Mouse (Mus musculus) heart, embryonic 12.5 days (tissue): ENCODE data around the gene Cpa1. TPM values are rescaled to one million over a fixed set of nuclear protein-coding genes. Genes with fewer than 3 reads are reported as not detected.
A peak's percentile ranks its signal among the peaks of the same experiment; 100 is the strongest.

Experiments used
- ATAC-seq: fragments of 200-750 bp; cut with Nextera tagmentation; 2 replicates; pipeline ENCODE4 v1.8.0; 2017; ENCODE audit warnings: moderate TSS enrichment, moderate library complexity; ENCODE audit not compliant: insufficient number of reproducible peaks, low FRiP score
- H3K27ac ChIP-seq: fragments of 300-500 bp; sonication (generic); 2 replicates; pipeline ENCODE4 v1.5.1; 2016; ENCODE audit warnings: mild to moderate bottlenecking, moderate library complexity; ENCODE audit not compliant: poor library complexity, severe bottlenecking
- H3K27me3 ChIP-seq: fragments of 300-500 bp; sonication (generic); replicated peaks from 2 replicates; pipeline ENCODE4 v1.6.1; 2016; ENCODE audit warnings: mild to moderate bottlenecking, moderate library complexity
- H3K36me3 ChIP-seq: fragments of 300-500 bp; sonication (generic); 2 replicates; pipeline ENCODE4 v1.6.1; 2016; ENCODE audit warnings: mild to moderate bottlenecking, moderate library complexity
- H3K4me1 ChIP-seq: fragments of 300-500 bp; sonication (generic); replicated peaks from 2 replicates; pipeline ENCODE4 v1.6.1; 2016; ENCODE audit warnings: mild to moderate bottlenecking
- H3K4me2 ChIP-seq: fragments of 300-500 bp; sonication (generic); 2 replicates; pipeline ENCODE4 v1.6.1; 2016; ENCODE audit warnings: mild to moderate bottlenecking, moderate library complexity
- H3K4me3 ChIP-seq: fragments of 300-500 bp; sonication (generic); 2 replicates; pipeline ENCODE4 v1.5.1; 2016; ENCODE audit warnings: mild to moderate bottlenecking
- H3K9ac ChIP-seq: fragments of 300-500 bp; sonication (generic); 2 replicates; pipeline ENCODE4 v1.6.1; 2016; ENCODE audit warnings: mild to moderate bottlenecking, moderate library complexity
- H3K9me3 ChIP-seq: fragments of 300-500 bp; sonication (generic); replicated peaks from 2 replicates; pipeline ENCODE4 v1.6.1; 2016; ENCODE audit warnings: mild to moderate bottlenecking, moderate library complexity
- WGBS: fragments of 180-500 bp; shearing (Covaris S2); methylation state at CpG from one replicate; pipeline ENCODE4 v1.1.7; 2016; 5-methylcytosine and 5-hydroxymethylcytosine counted together
- polyA plus RNA-seq: library from polyadenylated mRNA; unstranded; fragments of >200 nt; fragmentation: Nextera tagmentation; extraction: Ambion mirVana; gene quantifications from 2 replicates; pipeline ENCODE4 v1.2.1, GENCODE M21; 2016

Gene Cpa1
- polyA plus RNA-seq, result 1.8 and 2.0 TPM in 2 replicates

DNA sequence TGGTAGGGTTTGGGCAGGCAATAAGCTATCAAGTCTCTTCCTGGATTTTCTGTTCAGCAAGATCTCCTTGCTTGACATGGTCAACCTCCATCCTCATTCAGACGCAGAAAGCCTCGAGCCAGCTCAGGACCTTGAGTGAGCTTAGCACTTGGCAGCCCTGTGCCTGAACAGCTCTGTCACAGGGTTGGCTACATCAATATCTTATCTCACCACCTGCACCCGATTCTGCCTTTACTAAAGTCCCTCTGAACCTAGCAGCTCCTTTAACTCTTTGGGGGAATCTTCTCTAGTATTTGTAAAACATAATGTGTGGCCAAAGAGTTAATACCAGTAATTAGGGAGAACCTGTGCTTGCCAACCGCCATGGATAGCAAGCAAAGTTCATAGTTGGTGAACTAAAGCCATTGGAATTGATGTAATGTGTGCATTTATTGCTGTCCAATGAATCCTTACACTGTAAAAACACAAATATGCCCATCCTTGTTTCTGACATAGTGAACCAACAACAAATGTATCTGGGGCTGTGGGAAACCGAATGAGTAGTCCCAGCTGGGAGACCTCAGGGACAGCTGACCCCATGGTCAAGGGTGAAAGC lies at the start of gene Cpa1:
Cpa1 (plus strand) TSS at position 545 of the 595 bp plus-strand sequence.
- no peak within 1 kb of the TSS for H3K4me2 ChIP-seq
- no peak within 1 kb of the TSS for H3K9ac ChIP-seq
- no peaks in the 10 kb centered on the region for H3K36me3 ChIP-seq
- H3K4me3 ChIP-seq, result no peak within 1 kb of the TSS
- ATAC-seq, result no peak
- H3K27me3 ChIP-seq, result no peaks in the 10 kb centered on the region
- no peaks in the 10 kb centered on the region for H3K9me3 ChIP-seq
- H3K4me1 ChIP-seq, result peaks cover 38% of the 10 kb centered on the region
- no peak within 1 kb of the TSS for H3K27ac ChIP-seq
- WGBS, result 47% methylated on average over 5 of the region's 5 CpGs

DNA sequence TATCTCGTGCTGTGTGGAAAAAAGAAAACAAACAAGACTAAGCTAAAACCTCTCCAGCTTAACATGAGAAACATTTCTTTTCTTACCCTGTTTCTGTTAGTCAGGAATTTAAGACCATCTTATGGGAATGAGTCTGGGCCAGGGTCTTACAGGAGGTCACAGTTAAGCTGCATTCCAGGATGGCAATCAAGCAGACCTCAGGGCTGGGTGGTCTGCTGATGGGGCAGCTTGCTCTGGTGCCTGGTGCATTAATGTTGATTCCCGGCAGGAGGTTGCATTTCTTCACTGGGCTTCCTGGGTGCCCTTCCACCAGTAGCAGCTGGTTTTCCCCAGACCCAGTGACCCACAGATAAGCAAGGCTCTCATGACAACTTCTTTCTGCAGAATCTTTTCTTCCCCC lies 49.2 kb upstream of the Cpa1 start:
- Histone ChIP-seq H3K27me3 (no peaks in the 10 kb centered on the region), H3K4me2 (no peak overlapping the region), H3K9me3 (no peaks in the 10 kb centered on the region), H3K4me1 (peaks cover 24% of the 10 kb centered on the region), H3K4me3 (no peak overlapping the region), H3K27ac (peak overlapping the region; percentile 63; the same call in 1 of the 2 replicates), H3K36me3 (no peaks in the 10 kb centered on the region), H3K9ac (0 out of 2 replicates have a peak overlapping the region, but pooled peaks have one; percentile 9)
- no peak for ATAC-seq
- WGBS, result 10% methylated on average over 2 of the region's 2 CpGs

DNA sequence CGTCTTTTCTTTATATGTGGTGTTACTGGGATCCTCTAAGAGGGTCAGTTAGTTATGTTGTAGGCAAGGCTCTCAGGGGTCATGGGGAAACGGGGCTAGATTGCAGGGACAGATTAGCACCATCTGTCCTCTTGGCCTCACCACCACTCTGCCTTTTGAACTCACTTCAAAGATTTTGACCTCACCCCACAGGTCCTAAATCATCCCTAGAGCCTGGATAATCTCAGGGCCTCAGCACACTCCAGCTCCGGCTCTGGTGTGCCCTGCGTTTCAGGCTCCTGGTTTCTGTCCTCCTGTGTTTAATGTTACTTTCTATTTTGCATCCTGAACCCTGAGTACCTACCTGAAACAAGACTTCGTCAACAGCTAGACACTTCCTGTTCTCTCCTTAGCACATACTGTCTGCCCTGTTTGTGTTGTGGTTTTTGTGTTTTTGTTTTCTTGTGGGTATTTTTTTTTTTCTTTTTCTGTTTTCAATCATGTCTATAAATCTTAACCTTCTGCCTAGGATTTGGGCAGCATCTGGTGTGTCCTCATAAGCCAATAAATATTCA lies 47.1 kb upstream of the Cpa1 start:
- Histone ChIP-seq H3K4me3 (no peak overlapping the region), H3K27me3 (no peaks in the 10 kb centered on the region), H3K4me2 (no peak overlapping the region), H3K9me3 (no peaks in the 10 kb centered on the region), H3K9ac (no peak overlapping the region), H3K27ac (no peak overlapping the region), H3K4me1 (peaks cover 22% of the 10 kb centered on the region), H3K36me3 (no peaks in the 10 kb centered on the region)
- ATAC-seq, result no peak
- 54% methylated on average over 5 of the region's 5 CpGs for WGBS

DNA sequence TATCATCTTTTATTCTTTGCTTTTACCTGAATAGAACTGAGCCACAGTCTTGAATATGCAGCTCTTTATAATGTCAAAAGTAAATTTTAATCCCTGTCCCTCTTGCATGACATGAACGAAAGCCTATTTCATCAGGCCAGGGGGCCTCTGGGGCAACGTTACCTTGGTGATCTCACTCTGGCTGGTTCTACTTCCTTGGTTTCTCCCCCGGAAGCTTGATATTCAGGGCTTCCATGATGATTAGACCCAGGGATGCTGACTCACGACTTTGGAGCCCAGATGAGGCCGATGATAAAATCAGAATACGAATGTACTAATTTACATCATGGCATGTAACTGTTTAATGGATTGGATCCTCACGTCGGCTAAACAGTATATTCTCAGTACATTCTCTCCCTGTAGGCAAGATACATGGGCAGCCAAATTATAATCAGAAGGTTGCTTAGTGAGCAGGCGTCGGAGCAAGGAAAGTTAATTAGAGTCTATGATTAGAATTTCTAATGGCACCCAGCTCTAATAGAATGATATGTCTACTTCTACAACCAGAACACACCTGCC lies 46.5 kb upstream of the Cpa1 start:
- Histone ChIP-seq H3K4me3 (no peak overlapping the region), H3K9me3 (no peaks in the 10 kb centered on the region), H3K9ac (no peak overlapping the region), H3K27ac (no peak overlapping the region), H3K4me1 (peaks cover 17% of the 10 kb centered on the region), H3K4me2 (no peak overlapping the region), H3K36me3 (no peaks in the 10 kb centered on the region), H3K27me3 (no peaks in the 10 kb centered on the region)
- WGBS, result 76% methylated on average over 10 of the region's 10 CpGs
- ATAC-seq, result no peak

DNA sequence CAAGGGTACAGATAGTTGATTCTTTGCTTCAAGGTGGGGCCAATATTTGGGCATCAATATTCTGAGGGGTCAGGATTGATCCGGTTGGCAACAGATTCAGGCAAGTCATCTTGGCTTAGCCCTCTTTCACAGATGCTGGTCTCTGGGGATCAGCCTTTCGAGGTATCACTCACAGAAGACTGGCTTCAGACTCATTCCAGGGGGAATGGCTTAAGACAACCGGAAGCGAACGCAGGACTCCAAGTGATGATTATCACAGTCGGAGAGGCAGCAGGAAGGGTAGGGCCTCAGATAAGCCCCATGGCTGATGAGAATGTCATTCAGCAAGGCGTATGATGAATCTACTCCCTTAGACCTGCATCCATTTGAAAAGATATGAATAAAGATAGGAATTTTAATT lies 44.7 kb upstream of the Cpa1 start:
- H3K9me3 ChIP-seq, result no peaks in the 10 kb centered on the region
- no peaks in the 10 kb centered on the region for H3K36me3 ChIP-seq
- no peak overlapping the region for H3K27ac ChIP-seq
- no peak overlapping the region for H3K4me2 ChIP-seq
- H3K27me3 ChIP-seq, result no peaks in the 10 kb centered on the region
- 40% methylated on average over 7 of the region's 7 CpGs for WGBS
- no peak for ATAC-seq
- H3K9ac ChIP-seq, result no peak overlapping the region
- H3K4me1 ChIP-seq, result peaks cover 13% of the 10 kb centered on the region
- no peak overlapping the region for H3K4me3 ChIP-seq

DNA sequence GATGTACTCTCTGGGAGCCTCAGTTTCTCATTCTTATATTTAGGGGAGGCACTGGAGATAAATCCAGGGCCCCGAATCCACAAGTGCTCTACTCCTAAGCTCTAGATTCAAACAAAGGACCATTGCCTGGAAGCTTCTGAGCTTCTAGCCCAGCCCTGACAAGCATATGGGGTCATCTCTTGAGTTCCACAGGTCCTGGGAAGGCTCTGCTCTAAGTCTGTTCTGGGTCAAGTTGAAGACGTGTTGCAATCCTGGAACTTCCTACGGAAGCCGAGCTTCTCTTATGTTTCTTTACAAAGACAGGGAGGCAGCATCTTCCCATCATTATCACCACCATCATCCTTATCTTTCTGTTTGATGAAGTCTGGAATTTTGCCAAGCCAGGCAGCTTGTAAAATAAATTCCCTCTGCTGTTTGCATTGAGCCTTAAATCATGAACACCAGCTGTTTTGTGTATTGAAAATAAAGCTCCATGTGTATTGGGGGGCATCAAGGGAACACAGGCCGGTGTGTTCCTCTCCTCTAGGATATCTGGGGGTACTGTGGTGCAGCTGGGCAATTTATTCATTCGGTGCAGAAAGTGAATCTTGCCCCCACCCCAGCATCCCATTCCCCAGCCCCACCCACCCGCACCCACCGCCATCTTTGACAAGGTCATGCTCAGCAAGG lies 42.7 kb upstream of the Cpa1 start:
- no peaks in the 10 kb centered on the region for H3K9me3 ChIP-seq
- H3K27ac ChIP-seq, result no peak overlapping the region
- H3K9ac ChIP-seq, result no peak overlapping the region
- no peaks in the 10 kb centered on the region for H3K27me3 ChIP-seq
- H3K36me3 ChIP-seq, result no peaks in the 10 kb centered on the region
- 85% methylated on average over 8 of the region's 8 CpGs for WGBS
- H3K4me3 ChIP-seq, result no peak overlapping the region
- ATAC-seq, result no peak
- H3K4me1 ChIP-seq, result peaks cover 3% of the 10 kb centered on the region
- H3K4me2 ChIP-seq, result no peak overlapping the region

DNA sequence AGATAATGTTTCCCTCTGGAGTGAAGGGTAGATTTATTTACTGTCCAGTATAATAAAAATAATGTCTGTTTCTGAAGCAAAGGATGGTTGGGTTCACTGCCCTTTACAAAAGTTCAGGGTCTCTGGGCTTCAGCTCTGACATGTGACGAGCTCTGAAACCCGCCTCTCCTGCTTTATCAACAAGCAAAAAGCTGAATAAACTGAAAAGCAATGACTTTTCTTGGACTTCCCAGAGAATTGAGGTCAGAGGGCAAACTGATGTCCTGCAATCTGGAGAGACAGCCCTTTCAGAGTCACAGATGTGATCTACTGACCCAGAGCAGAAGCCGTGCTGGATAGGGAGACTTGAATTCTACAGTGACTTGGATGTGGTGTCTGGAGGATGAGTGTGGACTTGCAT lies 39.0 kb upstream of the Cpa1 start:
- no peak overlapping the region for H3K4me2 ChIP-seq
- no peak overlapping the region for H3K9ac ChIP-seq
- WGBS, result 70% methylated on average over 3 of the region's 3 CpGs
- H3K27me3 ChIP-seq, result no peaks in the 10 kb centered on the region
- ATAC-seq, result no peak
- no peaks in the 10 kb centered on the region for H3K36me3 ChIP-seq
- no peak overlapping the region for H3K4me3 ChIP-seq
- H3K27ac ChIP-seq, result no peak overlapping the region
- no peaks in the 10 kb centered on the region for H3K9me3 ChIP-seq
- H3K4me1 ChIP-seq, result no peaks in the 10 kb centered on the region

DNA sequence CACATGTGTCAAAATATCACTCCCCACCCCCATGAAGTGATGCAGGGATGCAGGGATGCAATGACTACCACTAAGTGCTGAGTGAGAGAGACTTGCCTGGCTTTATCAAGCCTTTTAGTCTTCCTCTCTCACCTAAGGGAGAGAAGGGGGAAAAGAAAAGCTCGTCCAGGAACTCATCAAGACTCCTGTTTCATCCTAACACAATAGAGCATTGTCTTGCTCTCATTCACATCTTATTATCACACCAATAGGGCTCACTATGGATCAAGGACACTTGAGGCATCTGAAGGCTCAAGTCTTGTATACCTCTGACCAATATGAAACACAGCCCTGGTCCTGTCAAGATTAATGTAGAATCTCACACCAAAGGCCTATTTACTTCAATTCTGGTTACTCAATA lies 38.0 kb upstream of the Cpa1 start:
- Histone ChIP-seq H3K36me3 (no peaks in the 10 kb centered on the region), H3K4me3 (no peak overlapping the region), H3K4me1 (no peaks in the 10 kb centered on the region), H3K9me3 (no peaks in the 10 kb centered on the region), H3K27ac (no peak overlapping the region), H3K9ac (no peak overlapping the region), H3K4me2 (no peak overlapping the region), H3K27me3 (no peaks in the 10 kb centered on the region)
- WGBS, result 63% methylated on average over 1 of the region's 1 CpGs
- no peak for ATAC-seq

DNA sequence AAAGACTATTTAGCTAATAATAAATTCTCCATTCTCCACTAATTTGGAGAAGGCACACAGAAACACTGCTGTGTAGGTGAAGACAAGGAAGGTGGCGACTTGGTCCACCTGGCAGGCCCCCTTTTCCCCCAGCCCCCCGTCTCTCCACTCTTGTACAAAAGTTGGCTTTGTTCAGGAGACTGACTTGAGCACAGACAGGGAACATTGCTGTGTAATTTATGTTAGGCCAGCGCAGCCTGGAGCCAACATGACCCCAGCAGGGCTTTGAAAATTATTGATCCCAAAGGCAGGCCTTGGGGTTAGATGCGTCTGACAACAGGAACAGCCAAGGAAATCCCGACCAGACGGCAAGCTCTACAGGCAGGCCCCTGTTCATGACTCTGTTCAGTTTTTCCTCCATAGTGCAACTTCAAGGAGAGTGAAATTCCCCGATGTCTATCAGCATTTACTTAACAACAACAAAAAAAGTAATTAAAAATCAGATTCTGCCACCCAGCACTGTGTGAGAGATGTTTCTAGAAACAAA lies 34.6 kb upstream of the Cpa1 start:
- no peak overlapping the region for H3K4me3 ChIP-seq
- H3K27me3 ChIP-seq, result no peaks in the 10 kb centered on the region
- no peak overlapping the region for H3K9ac ChIP-seq
- H3K27ac ChIP-seq, result no peak overlapping the region
- no peak overlapping the region for H3K4me2 ChIP-seq
- no peaks in the 10 kb centered on the region for H3K4me1 ChIP-seq
- no peak for ATAC-seq
- H3K36me3 ChIP-seq, result no peaks in the 10 kb centered on the region
- H3K9me3 ChIP-seq, result no peaks in the 10 kb centered on the region
- WGBS, result 73% methylated on average over 7 of the region's 7 CpGs

DNA sequence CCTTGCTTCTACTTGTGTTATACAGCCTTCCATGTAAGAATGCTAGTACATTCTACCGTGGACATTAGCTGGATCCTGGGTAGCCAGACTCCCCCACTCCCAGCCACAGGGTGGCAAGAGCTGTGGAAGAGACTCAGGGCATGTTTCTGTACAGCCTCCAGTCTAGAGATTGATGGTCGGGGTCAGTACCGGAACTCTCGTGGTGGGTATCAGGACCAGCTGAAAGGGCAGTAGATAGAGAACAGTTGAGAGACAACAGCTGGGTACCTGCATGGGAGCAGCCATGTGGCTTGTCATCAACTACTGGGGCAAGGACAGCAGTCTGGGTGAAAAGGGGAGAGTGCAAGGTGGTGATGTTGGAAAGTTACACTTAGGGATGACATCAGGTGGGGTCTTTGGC lies 33.9 kb upstream of the Cpa1 start:
- Histone ChIP-seq H3K9me3 (no peaks in the 10 kb centered on the region), H3K9ac (no peak overlapping the region), H3K4me1 (no peaks in the 10 kb centered on the region), H3K27ac (no peak overlapping the region), H3K36me3 (no peaks in the 10 kb centered on the region), H3K27me3 (no peaks in the 10 kb centered on the region), H3K4me2 (no peak overlapping the region), H3K4me3 (no peak overlapping the region)
- ATAC-seq, result no peak
- WGBS, result 74% methylated on average over 4 of the region's 4 CpGs

DNA sequence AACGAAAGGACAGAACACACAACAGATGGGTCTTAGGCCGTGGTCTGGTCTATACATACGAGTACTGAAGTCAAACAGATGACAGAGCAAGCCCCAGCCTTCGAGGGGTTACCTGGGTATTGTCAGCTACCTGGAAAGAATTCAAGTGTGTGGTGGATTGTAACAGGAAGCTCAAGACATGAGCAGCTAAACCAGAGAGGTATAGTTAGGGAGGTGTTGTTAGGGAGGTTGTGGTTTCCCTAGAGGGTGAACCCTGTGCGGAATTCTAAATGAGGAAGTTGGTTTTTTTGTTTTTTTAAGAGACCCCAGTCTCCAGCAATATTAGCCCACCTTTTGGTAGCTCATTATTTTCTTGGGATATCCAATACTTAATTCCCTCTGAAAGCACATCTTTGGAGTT lies 33.3 kb upstream of the Cpa1 start:
- H3K27me3 ChIP-seq, result no peaks in the 10 kb centered on the region
- WGBS, result 78% methylated on average over 5 of the region's 5 CpGs

More for the DNA sequence above, 33.3 kb upstream of the Cpa1 start:
- H3K27ac ChIP-seq, result no peak overlapping the region
- H3K4me2 ChIP-seq, result no peak overlapping the region
- ATAC-seq, result no peak
- no peaks in the 10 kb centered on the region for H3K9me3 ChIP-seq
- no peak overlapping the region for H3K9ac ChIP-seq
- no peaks in the 10 kb centered on the region for H3K36me3 ChIP-seq
- no peak overlapping the region for H3K4me3 ChIP-seq
- H3K4me1 ChIP-seq, result no peaks in the 10 kb centered on the region
